Mouse (Mus musculus) limb, embryonic 12.5 days (tissue): ENCODE measurements around the gene Rdm1. TPM values are rescaled to one million over a fixed set of nuclear protein-coding genes. Genes with fewer than 3 reads are reported as not detected.

ENCODE experiments used
- polyA plus RNA-seq: library from polyadenylated mRNA; unstranded; fragments of >200 nt; fragmentation: Nextera tagmentation; extraction: Ambion mirVana; gene quantifications from 2 replicates; pipeline ENCODE4 v1.2.1, GENCODE M21; 2016

Rdm1 gene
- polyA plus RNA-seq, 1 experiment from 2014 or later = 37.8 TPM

Other genes starting within 250 kb of the Rdm1 start
- gene Aarsd1, start 209.6 kb upstream of the Rdm1 start, polyA plus RNA-seq = 86.6 and 94.2 TPM in 2 replicates
- 8.2 and 9.8 TPM in 2 replicates for gene Gm27029, start 202.4 kb upstream of the Rdm1 start, polyA plus RNA-seq
- gene Rundc1, start 202.1 kb upstream of the Rdm1 start, polyA plus RNA-seq = 22.0 and 24.0 TPM in 2 replicates
- 7.8 and 9.4 TPM in 2 replicates for gene Ptges3l, start 201.9 kb upstream of the Rdm1 start, polyA plus RNA-seq
- gene Rpl27, start 184.9 kb upstream of the Rdm1 start, polyA plus RNA-seq = 382 and 394 TPM in 2 replicates
- gene Ifi35, start 178.8 kb upstream of the Rdm1 start, polyA plus RNA-seq = 6.3 and 6.6 TPM in 2 replicates
- gene Rnd2, start 162.2 kb upstream of the Rdm1 start, polyA plus RNA-seq = 9.7 and 10.2 TPM in 2 replicates
- 23.2 and 26.7 TPM in 2 replicates for gene Vat1, start 161.0 kb upstream of the Rdm1 start, polyA plus RNA-seq
- gene Brca1, start 75.2 kb upstream of the Rdm1 start, polyA plus RNA-seq = 19.0 and 21.0 TPM in 2 replicates
- gene Nbr1, start 75.0 kb upstream of the Rdm1 start, polyA plus RNA-seq = 81.6 and 83.8 TPM in 2 replicates
- gene Tmem106a, start 45.0 kb upstream of the Rdm1 start, polyA plus RNA-seq = 1.4 and 2.9 TPM in 2 replicates
- not detected in 2 replicates for gene Gm11634, start 27.9 kb upstream of the Rdm1 start, polyA plus RNA-seq
- 1.7 and 2.5 TPM in 2 replicates for gene Arl4d, start 38.3 kb downstream of the Rdm1 start, polyA plus RNA-seq
- 53.8 and 53.9 TPM in 2 replicates for gene Dhx8, start 105.7 kb downstream of the Rdm1 start, polyA plus RNA-seq
- 22.9 and 26.2 TPM in 2 replicates for gene Etv4, start 158.2 kb downstream of the Rdm1 start, polyA plus RNA-seq